Mouse (Mus musculus): ENCODE results near the gene Pigt. TPM values are rescaled to one million over a fixed set of nuclear protein-coding genes. Genes with fewer than 3 reads are reported as not detected.

Pigt gene
- polyA plus RNA-seq (2017; shearing (Covaris generic)), result 10 to 100 TPM; 27.1 to 28.8 TPM

GRCm38 (mm10) chr2:164496847-164497690 lies at the start of gene Pigt:
Pigt (plus strand) TSS chr2:164497520.

GRCm38 (mm10) chr2:164456864-164457300 lies 40.4 kb upstream of the Pigt start, which contains the start of gene Sys1:
Sys1 (plus strand) TSS chr2:164456964.

GRCm38 (mm10) chr2:164460745-164461551 lies 36.4 kb upstream of the Pigt start, which contains the start of gene Gm20458:
Gm20458 (plus strand) TSS chr2:164460967.

GRCm38 (mm10) chr2:164473624-164474023 lies 23.7 kb upstream of the Pigt start, which contains the start of gene Trp53tg5:
Trp53tg5 (minus strand) TSS chr2:164473724.

GRCm38 (mm10) chr2:164485681-164486257 lies 11.6 kb upstream of the Pigt start, which contains the start of gene Dbndd2:
Dbndd2 (plus strand) TSS chr2:164486106.

Other genes with a start within 250 kb of the Pigt start
- gene Svs3b, start 240.9 kb upstream of the Pigt start, polyA plus RNA-seq (2017; shearing (Covaris generic)), result 1 to 10 TPM in 1 of 2 experiments, not detected in 1; 1.1 TPM
- not detected for gene Svs4, start 219.1 kb upstream of the Pigt start, polyA plus RNA-seq (2017; shearing (Covaris generic))
- gene Svs3a, start 208.3 kb upstream of the Pigt start, polyA plus RNA-seq (2017; shearing (Covaris generic)), result not detected
- gene Svs6, start 180.8 kb upstream of the Pigt start, polyA plus RNA-seq (2017; shearing (Covaris generic)), result not detected
- gene Svs5, start 164.8 kb upstream of the Pigt start, polyA plus RNA-seq (2017; shearing (Covaris generic)), result under 1 TPM in 1 of 2 experiments, not detected in 1; 0.56 TPM
- gene Slpi, start 108.4 kb upstream of the Pigt start, polyA plus RNA-seq (2017; shearing (Covaris generic)), result 10 to 100 TPM in 1 of 2 experiments, 1 to 10 TPM in 1; 1.5 to 18.8 TPM
- under 1 TPM in 1 of 2 experiments, not detected in 1; 0.66 TPM for gene Rbpjl, start 94.4 kb upstream of the Pigt start, polyA plus RNA-seq (2017; shearing (Covaris generic))
- under 1 TPM; 0.11 to 0.73 TPM for gene Matn4, start 92.4 kb upstream of the Pigt start, polyA plus RNA-seq (2017; shearing (Covaris generic))
- 10 to 100 TPM in 1 of 2 experiments, 1 to 10 TPM in 1; 2.2 to 24.3 TPM for gene Sdc4, start 53.6 kb upstream of the Pigt start, polyA plus RNA-seq (2017; shearing (Covaris generic))
- gene Sys1, start 40.6 kb upstream of the Pigt start, polyA plus RNA-seq (2017; shearing (Covaris generic)), result 10 to 100 TPM; 81.2 to 96.0 TPM
- 10 to 100 TPM; 19.7 to 21.3 TPM for gene Gm20458, start 36.6 kb upstream of the Pigt start, polyA plus RNA-seq (2017; shearing (Covaris generic))
- gene Trp53tg5, start 23.8 kb upstream of the Pigt start, polyA plus RNA-seq (2017; shearing (Covaris generic)), result under 1 TPM; 0.41 to 0.62 TPM
- 1 to 10 TPM; 6.3 to 6.8 TPM for gene Dbndd2, start 11.4 kb upstream of the Pigt start, polyA plus RNA-seq (2017; shearing (Covaris generic))
- gene Wfdc2, start 64.9 kb downstream of the Pigt start, polyA plus RNA-seq (2017; shearing (Covaris generic)), result 1 to 10 TPM in 1 of 2 experiments, not detected in 1; 3.3 TPM
- gene Spint3, start 75.9 kb downstream of the Pigt start, polyA plus RNA-seq (2017; shearing (Covaris generic)), result not detected
- gene Wfdc6a, start 87.9 kb downstream of the Pigt start, polyA plus RNA-seq (2017; shearing (Covaris generic)), result not detected
- not detected for gene Eppin, start 96.1 kb downstream of the Pigt start, polyA plus RNA-seq (2017; shearing (Covaris generic))
- gene Wfdc6b, start 116.0 kb downstream of the Pigt start, polyA plus RNA-seq (2017; shearing (Covaris generic)), result 1 to 10 TPM in 1 of 2 experiments, not detected in 1; 3.0 TPM
- gene Wfdc8, start 116.1 kb downstream of the Pigt start, polyA plus RNA-seq (2017; shearing (Covaris generic)), result 1 to 10 TPM in 1 of 2 experiments, not detected in 1; 1.6 TPM
- gene Wfdc16, start 141.3 kb downstream of the Pigt start, polyA plus RNA-seq (2017; shearing (Covaris generic)), result not detected
- under 1 TPM in 1 of 2 experiments, not detected in 1; 0.88 TPM for gene Wfdc10, start 158.5 kb downstream of the Pigt start, polyA plus RNA-seq (2017; shearing (Covaris generic))
- gene Wfdc9, start 159.1 kb downstream of the Pigt start, polyA plus RNA-seq (2017; shearing (Covaris generic)), result 1 to 10 TPM in 1 of 2 experiments, under 1 TPM in 1; 0.51 to 1.6 TPM
- gene Wfdc11, start 176.6 kb downstream of the Pigt start, polyA plus RNA-seq (2017; shearing (Covaris generic)), result not detected
- gene Wfdc13, start 187.6 kb downstream of the Pigt start, polyA plus RNA-seq (2017; shearing (Covaris generic)), result not detected
- not detected for gene Spint4, start 201.0 kb downstream of the Pigt start, polyA plus RNA-seq (2017; shearing (Covaris generic))
- gene Spint5, start 217.8 kb downstream of the Pigt start, polyA plus RNA-seq (2017; shearing (Covaris generic)), result not detected
- gene Wfdc3, start 248.4 kb downstream of the Pigt start, polyA plus RNA-seq (2017; shearing (Covaris generic)), result 1 to 10 TPM in 1 of 2 experiments, under 1 TPM in 1; 0.20 to 2.9 TPM
- 10 to 100 TPM; 61.3 to 61.5 TPM for gene Dnttip1, start 248.5 kb downstream of the Pigt start, polyA plus RNA-seq (2017; shearing (Covaris generic))

All from inflammation-experienced regulatory T-cells (primary cell).